Mouse (Mus musculus): ENCODE measurements at regions not wholly inside any gene's neighbourhood (a gene's known extent, or its start where the extent isn't known, plus 50 kb on each side); places are given as distances from the start of the nearest gene placed in this dataset.

GRCm38 (mm10) chr10:5747681-5748080 lies 57.7 kb downstream of the Fbxo5 start:
- no peak for DNase-seq

- DNase-seq, result peak; percentile 75
Observed at GRCm38 (mm10) chr10:5735141-5735540, 70.3 kb downstream of the Fbxo5 start.

- no peak for DNase-seq
Observed at GRCm38 (mm10) chr10:5699791-5700190, 60.8 kb downstream of the Vip start.

GRCm38 (mm10) chr10:5697457-5697856 lies 58.4 kb downstream of the Vip start:
- no peak for DNase-seq
